Mouse (Mus musculus): ENCODE results near the gene Cdc14b. TPM values are rescaled to one million over a fixed set of nuclear protein-coding genes. Genes with fewer than 3 reads are reported as not detected.

Cdc14b gene
- total RNA-seq, 2 experiments from 2014 or later, result 2.3 to 2.7 TPM

DNA sequence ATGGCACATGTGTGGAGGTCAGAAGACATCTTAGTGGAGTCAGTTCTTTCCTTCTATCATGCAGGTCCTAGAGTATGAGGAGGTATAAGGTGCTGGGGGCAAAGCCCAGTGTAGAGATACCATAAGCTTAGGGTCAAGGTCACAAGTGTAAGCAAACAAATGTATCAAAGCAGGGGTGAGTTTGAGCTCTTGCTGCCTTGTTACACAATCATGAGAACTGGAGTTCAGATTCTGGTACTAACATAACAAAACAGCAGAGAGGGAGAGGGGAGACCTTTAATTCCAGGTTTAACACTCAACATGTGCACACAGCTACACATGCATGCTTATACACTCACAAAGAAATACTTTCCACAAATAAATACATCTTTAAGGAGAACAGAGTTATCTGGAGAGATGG is 32.4 kb downstream of the Cdc14b start:
- no peak for DNase-seq
- intact Hi-C loops (cut with DNase I), result loop anchor here (10.0 kb wide), 1 partner anchor 192 kb away; the partner anchor contains the start of gene Cdk20

DNA sequence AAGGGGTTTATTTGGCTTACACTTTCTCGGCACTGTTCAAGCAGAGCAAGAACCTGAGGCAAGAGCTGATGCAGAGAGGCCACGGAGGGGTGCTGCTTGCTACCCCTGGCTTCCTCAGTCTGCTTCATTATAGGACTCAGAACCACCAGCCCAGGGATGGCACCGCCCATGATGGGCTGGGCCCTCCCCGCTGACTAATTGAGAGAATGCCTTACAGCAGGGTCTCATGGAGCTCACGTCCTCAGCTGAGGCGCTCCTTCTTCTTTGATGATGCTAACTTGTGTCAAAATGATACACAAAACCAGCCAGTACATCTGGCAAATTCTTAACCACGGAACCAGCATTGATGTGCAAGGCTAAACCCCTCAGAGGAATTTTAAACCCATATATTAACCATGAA is 34.5 kb downstream of the Cdc14b start:
- DNase-seq, result no peak
- intact Hi-C loops (cut with DNase I), result loop anchor here (10.0 kb wide), 1 partner anchor 194 kb away; the partner anchor contains the start of gene Cdk20

DNA sequence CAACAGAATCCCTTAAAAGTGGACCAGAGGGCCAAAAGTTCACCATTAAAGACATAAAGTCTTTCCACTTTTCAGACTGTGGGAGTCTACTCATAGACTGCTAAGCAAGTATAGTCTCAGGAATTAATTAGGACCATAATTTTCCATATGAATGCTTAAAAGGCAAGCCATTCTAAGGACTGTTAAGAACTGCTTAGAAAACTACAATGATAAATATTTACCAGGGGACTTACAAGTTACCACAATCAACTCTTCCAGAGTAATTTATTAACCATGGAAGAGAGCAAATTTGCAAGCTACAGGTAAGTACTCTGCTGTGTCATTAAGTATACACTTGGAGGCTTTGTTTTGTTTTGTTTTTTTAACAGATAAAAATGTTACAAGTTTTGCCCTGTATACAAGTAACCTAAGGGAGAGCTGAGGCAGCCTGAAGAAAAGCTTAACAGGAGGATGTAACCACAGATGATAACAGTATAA is 37.4 kb downstream of the Cdc14b start:
- DNase-seq, result no peak
- intact Hi-C loops (cut with DNase I), result no loop called here

GRCm38 (mm10) chr13:64237000-64237680 is 38.0 kb downstream of the Cdc14b start:
- no peak for DNase-seq
- intact Hi-C loops (cut with DNase I), result no loop called here

- intact Hi-C loops (cut with DNase I), result no loop called here
Measured at GRCm38 (mm10) chr13:64235777-64236176, 39.3 kb downstream of the Cdc14b start.

DNA sequence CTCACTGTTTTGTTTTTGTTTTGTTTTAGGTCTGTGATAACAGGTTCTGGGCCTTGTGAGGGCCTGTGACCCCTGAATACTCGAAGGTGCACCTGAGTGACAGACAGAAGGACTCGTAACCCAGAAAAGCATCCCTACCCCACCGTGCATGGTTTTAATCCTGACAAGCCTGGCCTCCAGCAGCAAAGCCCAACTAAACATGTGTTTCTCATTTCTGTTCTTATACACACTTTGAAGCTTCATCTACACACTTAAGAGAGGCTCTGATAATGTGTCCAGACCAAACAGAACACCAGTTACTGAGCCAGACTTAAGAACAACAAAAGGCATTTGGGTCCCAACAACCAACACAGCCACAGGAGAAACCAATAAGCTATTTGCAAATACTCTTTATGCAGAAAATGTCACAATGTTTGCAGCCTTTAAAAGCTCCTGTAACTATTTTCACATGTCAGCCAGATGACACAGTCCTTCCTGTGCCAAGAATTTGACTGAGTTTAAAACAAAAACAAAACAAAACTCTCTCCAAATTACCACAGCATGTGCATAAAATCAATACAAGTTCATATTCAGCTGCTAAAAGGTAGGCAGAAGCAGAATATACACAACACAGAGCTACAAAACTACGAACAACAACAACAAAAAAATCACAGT is 39.9 kb downstream of the Cdc14b start:
- intact Hi-C loops (cut with DNase I), result no loop called here
- DNase-seq, result no peak

More at GRCm38 (mm10) chr13:64235777-64236176, 39.3 kb downstream of the Cdc14b start:
- no peak for DNase-seq

DNA sequence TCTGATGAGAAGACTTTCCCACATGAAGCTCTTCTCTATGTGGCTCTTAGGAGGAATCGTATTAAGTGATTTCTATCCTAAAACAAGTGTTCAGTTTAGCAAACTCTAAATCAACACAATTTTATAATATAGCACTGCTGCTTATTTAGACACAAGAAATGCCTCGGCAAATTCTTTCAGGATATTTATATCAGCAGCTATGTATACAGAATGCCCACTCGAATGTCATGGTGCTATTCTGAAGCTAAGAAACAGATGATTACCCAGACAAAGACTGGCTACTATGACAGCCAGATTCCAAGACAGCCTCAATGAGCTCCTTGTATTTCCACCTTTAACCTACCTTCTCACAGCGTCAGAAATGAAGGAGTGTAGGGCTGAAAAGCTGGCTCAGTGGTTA is 42.0 kb downstream of the Cdc14b start:
- DNase-seq, result no peak
- intact Hi-C loops (cut with DNase I), result no loop called here

GRCm38 (mm10) chr13:64226725-64227124 is 48.4 kb downstream of the Cdc14b start:
- intact Hi-C loops (cut with DNase I), result no loop called here
- DNase-seq, result no peak

DNA sequence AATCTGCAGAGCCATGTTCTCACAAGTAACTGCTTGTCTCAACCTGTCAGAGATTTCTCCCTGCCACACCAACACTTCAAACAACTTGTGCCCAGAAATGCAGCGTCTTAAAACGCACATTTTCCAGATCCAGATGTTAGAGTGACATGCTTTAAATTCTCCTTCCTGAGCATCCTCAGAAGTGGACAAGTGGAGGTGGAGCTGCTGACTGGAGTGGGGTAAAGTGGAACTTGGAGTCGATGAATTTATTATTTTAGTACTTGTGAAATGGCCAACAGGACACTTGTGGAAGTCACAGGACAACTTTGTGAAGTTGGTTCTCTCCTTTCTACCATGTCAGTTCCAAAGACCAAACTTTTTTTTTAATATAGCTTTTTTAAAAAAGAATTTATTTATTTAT is 49.4 kb downstream of the Cdc14b start:
- DNase-seq, result no peak
- intact Hi-C loops (cut with DNase I), result no loop called here

DNA sequence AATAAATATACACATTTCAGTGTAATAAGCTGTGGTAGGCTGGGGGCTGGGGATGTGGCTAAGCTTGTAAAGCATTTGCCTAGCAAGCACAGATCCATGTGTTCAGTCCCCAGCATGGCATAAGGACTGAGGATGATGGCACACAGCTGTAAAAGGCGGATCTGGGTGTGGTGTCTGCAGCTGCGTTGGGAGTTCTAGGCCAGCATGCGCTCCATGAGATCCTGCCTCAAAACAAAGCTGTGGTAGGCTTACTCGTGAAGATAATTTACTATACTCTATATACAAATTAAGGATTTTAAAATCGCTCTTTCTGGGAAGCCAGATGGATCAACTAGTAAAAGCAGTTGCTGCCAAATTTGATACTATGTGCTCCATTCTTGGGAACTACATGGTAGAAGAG is 60.2 kb downstream of the Cdc14b start:
- DNase-seq, result no peak
- intact Hi-C loops (cut with DNase I), result no loop called here

DNA sequence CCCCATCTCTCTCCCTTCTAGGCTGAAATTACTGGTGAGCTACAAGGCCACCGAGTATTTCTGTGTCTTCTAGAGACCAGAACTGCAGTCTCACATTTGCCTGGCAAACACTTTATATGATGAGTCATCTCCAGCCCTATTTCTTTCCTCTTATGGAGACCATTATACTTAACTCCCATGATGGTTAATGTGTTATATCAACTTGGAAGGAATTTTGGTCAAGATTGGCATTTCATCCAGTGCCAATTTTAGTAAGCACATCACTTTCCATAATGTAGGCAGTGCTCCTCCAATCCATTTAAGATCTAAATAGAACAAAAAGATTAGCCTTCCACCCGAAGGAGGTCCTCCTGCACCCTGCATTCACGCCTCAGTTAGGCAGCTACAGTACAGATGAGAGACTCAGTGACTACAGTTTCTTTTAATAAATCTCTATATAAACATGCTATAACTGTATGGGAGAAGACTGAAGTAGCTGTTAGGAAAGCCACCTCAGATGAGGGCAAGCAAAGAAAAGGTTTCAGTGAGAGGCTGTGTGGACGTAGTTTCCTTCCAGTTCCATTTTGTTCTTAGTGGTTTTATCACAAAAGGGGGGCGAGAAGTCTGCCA is 63.0 kb downstream of the Cdc14b start:
- intact Hi-C loops (cut with DNase I), result no loop called here
- DNase-seq, result no peak

- intact Hi-C loops (cut with DNase I), result no loop called here
Measured at GRCm38 (mm10) chr13:64208146-64208545, 66.9 kb downstream of the Cdc14b start.

DNA sequence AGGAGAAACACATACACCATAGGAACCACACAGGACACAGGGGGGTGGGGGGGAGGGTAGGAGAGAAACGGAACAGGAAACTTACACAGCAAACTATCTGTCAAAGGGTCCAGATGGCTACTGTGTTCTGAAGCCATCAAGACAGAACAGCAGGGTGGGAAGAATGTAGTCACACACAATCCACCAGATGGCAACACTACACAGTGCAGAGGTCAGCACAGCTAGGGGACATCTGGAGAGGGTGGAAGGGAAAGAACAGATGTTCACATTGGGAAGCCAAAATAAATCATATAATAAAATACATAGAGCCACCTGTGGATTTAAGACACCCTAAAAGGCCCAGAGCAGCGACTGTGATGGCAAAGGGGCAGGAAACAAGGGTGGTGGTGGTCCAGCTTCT is 69.9 kb downstream of the Cdc14b start:
- intact Hi-C loops (cut with DNase I), result no loop called here
- DNase-seq, result no peak

More at GRCm38 (mm10) chr13:64208146-64208545, 66.9 kb downstream of the Cdc14b start:
- no peak for DNase-seq

GRCm38 (mm10) chr13:64204726-64205125 is 70.4 kb downstream of the Cdc14b start:
- no peak for DNase-seq
- intact Hi-C loops (cut with DNase I), result no loop called here

- intact Hi-C loops (cut with DNase I), result no loop called here
Measured at GRCm38 (mm10) chr13:64200911-64201310, 74.2 kb downstream of the Cdc14b start.

DNA sequence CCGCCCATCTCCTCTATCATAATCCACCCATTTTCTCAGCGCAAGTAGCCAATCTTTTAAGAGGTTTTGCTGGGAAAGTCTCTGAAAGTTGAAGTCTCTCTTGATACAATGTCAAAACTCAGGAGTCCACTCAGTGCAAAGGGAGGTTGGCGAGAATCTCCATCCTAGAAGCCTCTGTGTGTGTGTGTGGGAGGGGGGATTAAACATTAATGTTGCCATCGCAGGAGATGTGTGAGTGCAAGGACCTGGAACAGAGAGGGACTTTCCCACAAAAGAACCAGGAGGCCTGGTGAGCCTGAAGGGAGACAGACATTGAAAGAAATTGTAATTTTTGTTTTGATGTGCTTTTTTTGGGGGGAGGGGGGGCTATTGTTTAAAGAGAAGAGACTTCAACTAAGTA is 76.8 kb downstream of the Cdc14b start:
- intact Hi-C loops (cut with DNase I), result no loop called here
- DNase-seq, result no peak

More at GRCm38 (mm10) chr13:64200911-64201310, 74.2 kb downstream of the Cdc14b start:
- DNase-seq, result no peak

DNA sequence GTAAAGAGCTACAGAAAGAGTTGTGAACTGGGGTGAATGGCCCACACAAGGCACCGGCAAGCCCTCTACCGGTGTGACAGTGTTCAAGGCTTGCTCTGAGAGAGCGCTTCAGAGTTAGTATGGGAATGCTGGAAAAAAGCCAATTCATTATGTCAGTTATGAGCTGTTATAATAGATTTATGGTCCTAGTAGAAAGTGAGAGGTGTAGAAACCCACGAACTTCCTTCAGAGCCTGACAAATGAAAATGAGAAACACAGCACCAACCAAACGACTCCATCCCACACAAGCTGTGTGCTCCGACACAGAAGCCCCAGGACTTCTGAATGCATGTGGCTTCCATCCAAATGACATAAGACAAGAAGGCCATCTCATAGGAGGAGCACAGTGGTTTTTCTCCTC is 77.2 kb downstream of the Cdc14b start:
- no peak for DNase-seq
- intact Hi-C loops (cut with DNase I), result no loop called here

DNA sequence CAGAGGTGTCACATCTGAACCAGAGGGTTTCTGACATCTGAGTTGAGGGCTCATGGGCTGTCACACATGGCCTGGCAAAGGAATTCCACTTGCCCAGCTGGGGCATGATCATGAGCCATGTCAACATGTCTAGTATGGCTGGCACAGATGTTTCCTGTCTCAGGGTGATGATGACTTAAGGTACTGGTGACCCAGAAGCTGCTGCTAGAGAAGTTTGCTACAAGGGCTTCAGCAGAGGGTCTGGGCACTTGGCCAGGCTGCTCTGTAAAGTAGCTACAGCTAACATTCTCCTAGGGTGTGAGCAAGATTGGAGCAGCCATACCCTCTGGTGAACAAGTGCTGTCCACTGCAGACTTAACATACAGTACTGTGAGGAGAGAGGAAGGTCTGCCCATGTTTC is 88.0 kb downstream of the Cdc14b start:
- intact Hi-C loops (cut with DNase I), result no loop called here
- DNase-seq, result no peak

DNA sequence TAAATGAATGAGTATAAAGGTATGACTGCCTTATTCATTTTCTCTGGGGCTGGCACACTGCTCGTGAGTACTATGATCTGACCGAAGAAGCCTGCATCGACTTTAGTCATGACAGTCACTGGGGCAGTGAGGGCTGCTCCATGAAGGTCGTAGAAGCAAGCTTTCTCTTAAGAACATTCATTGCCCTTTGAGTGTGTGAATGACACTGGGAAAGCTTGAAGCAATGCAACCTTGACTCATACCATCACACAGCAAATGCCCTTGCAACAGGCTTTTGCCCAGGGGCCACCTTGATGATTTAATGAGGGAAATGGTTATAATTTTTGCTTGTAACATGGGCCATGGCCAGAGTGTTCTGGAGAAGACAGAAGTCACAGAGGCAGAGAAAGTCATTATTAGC is 88.6 kb downstream of the Cdc14b start:
- intact Hi-C loops (cut with DNase I), result no loop called here
- DNase-seq, result no peak

GRCm38 (mm10) chr13:64185586-64185985 is 89.5 kb downstream of the Cdc14b start:
- intact Hi-C loops (cut with DNase I), result no loop called here
- no peak for DNase-seq

DNA sequence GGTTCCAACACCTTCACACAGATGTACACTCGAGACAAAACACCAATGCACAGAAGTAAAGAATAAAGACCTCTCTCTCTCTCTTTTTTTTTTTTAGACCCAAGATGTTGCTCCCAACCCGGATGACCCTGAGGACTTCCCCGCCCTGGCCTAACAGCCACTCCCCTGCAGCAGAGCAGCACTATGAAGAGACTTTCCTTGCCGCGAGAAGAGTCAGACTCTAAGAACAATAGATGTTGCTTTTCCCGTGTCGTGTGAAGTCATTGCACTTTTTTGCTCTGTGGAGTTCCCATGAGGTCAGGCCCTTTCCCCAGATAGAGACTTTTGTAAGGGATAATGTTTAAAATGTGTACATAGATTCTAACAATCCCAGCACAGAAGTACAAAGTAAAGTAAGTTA is 89.9 kb downstream of the Cdc14b start:
- no peak for DNase-seq
- intact Hi-C loops (cut with DNase I), result no loop called here

DNA sequence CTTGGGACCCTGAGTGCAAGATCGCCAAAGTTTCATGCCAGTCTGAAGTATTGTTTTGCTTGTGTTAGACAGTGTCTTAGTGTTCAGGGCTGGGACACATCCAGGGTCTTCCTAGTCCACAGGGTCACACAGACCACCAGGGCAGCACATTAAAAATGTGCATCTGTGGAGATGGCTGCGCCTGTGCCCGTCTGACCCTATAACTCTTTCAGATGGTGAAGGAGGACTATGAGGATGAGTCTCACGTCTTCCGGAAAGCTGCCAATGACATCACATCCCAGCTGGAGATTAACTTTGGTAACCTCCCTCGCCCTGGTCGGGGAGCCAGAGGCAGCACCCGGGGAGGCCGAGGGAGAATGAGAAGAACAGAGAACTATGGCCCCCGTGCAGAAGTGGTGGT is 90.7 kb downstream of the Cdc14b start:
- intact Hi-C loops (cut with DNase I), result no loop called here
- no peak for DNase-seq
